Mouse (Mus musculus) midbrain, embryonic 11.5 days (tissue): Measurements from ENCODE around the gene Nrbf2. TPM values are rescaled to one million over a fixed set of nuclear protein-coding genes. Genes with fewer than 3 reads are reported as not detected.

Source experiments
- ATAC-seq: fragments of 200-750 bp; cut with Nextera tagmentation; 2 replicates; pipeline ENCODE4 v1.8.0; 2017; ENCODE audit warnings: moderate TSS enrichment, moderate library complexity; ENCODE audit not compliant: low FRiP score
- DNase-seq: peaks from one replicate; pipeline ENCODE4 v3.0.0; 2015; ENCODE audit warnings: low spot score; ENCODE audit errors: missing footprints
- H3K27ac ChIP-seq: fragments of 300-500 bp; sonication (generic); 2 replicates; pipeline ENCODE4 v1.5.1; 2014; ENCODE audit warnings: low read depth, low read length
- H3K27me3 ChIP-seq: fragments of 300-500 bp; sonication (generic); 2 replicates; pipeline ENCODE4 v1.6.1; 2014; ENCODE audit warnings: mild to moderate bottlenecking, low read length, moderate library complexity, mixed read lengths; ENCODE audit not compliant: control insufficient read depth, insufficient read depth
- H3K36me3 ChIP-seq: fragments of 300-500 bp; sonication (generic); 2 replicates; pipeline ENCODE4 v1.6.1; 2014; ENCODE audit warnings: mild to moderate bottlenecking, low read length, moderate library complexity, mixed read lengths; ENCODE audit not compliant: control insufficient read depth, insufficient read depth
- H3K4me1 ChIP-seq: fragments of 300-500 bp; sonication (generic); 2 replicates; pipeline ENCODE4 v1.6.1; 2014; ENCODE audit warnings: low read length; ENCODE audit not compliant: control insufficient read depth, insufficient read depth
- H3K4me2 ChIP-seq: fragments of 300-500 bp; sonication (generic); 2 replicates; pipeline ENCODE4 v1.6.1; 2014; ENCODE audit warnings: mild to moderate bottlenecking, moderate library complexity
- H3K4me3 ChIP-seq: fragments of 300-500 bp; sonication (generic); 2 replicates; pipeline ENCODE4 v1.5.1; 2014; ENCODE audit warnings: low read depth, low read length
- H3K9ac ChIP-seq: fragments of 300-500 bp; sonication (generic); 2 replicates; pipeline ENCODE4 v1.6.1; 2014; ENCODE audit warnings: low read length
- H3K9me3 ChIP-seq: fragments of 300-500 bp; sonication (generic); 2 replicates; pipeline ENCODE4 v1.6.1; 2016; ENCODE audit warnings: low read length; ENCODE audit not compliant: control insufficient read depth
- WGBS: fragments of 180-500 bp; shearing (Covaris S2); extraction: QIAGEN DNeasy Blood & Tissue Kit; methylation state at CpG from one replicate; pipeline ENCODE4 v1.1.7; 2014; 5-methylcytosine and 5-hydroxymethylcytosine counted together
- polyA plus RNA-seq: library from polyadenylated mRNA; unstranded; fragments of >200 nt; fragmentation: Nextera tagmentation; extraction: Ambion mirVana; gene quantifications from 2 replicates; pipeline ENCODE4 v1.2.1, GENCODE M21; 2014

Nrbf2 gene
- polyA plus RNA-seq, 1 experiment from 2014 or later: 43.6 TPM

DNA sequence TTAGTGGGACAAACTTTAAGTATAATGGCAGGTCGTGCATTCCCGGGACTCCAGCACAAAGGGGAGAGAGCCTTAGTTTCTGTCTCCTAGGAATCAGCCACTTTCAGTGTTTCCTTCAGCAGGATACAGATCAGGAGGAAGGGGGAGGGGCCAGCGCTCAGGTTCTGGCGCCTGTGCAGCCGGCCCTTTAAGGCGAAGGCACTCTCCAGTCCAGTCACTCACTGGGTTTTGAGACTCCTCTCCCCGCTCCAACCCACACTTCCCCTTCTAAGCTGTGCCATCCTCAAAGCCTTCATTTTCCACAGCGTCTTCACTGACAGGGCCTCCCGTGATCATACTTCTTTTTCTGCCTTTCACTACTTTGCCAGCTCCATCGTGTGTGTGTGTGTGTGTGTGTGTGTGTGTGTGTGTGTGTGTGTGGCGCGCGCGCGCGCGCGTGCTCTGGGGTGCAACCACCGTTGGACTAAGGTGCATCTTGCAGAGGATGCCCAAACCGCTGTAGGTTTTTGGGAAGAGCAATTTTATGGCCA is 32.9 kb upstream of the Nrbf2 start:
- Histone ChIP-seq H3K27me3 (peaks cover 2% of the 10 kb centered on the region; the same call in 1 of the 2 replicates), H3K36me3 (no peaks in the 10 kb centered on the region), H3K4me3 (peak overlapping the region; percentile 13; the same call in 1 of the 2 replicates), H3K4me1 (no peaks in the 10 kb centered on the region; the same call in 1 of the 2 replicates), H3K9me3 (no peaks in the 10 kb centered on the region), H3K4me2 (peak overlapping the region; percentile 46), H3K27ac (no peak overlapping the region), H3K9ac (no peak overlapping the region)
- ATAC-seq: peak; percentile 44
- WGBS: 1% methylated on average over 20 of the region's 20 CpGs
- DNase-seq: peak; percentile 91

DNA sequence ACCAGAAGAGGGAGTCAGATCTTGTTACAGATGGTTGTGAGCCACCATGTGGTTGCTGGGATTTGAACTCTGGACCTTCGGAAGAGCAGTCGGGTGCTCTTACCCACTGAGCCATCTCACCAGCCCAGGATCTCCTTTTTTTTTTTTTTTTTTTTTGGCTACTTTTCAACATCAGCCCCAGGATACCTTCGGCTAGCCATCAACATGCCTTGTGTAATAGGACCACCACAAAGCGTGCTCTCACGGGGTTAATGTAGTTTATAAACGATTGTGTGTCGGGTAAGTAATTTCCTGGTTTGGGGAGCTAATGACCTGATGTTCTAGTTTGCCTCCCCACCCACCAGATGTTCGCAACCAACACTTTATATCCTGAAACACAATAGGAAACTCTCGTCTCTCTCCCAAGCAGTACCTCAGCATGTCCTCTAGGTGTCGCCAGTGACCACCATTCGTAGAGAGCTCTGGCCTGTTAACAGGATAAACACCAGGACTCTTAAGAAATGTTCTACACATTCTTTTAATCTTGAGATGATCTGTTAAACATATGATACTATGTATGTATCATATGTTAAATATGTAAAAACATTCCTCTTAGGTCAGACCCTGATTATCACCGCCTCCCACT is 29.8 kb upstream of the Nrbf2 start:
- no peaks in the 10 kb centered on the region for H3K9me3 ChIP-seq
- H3K27ac ChIP-seq: no peak overlapping the region
- ATAC-seq (peak; percentile 43; the same call in 1 of the 2 replicates), DNase-seq (peak; percentile 96)
- peaks cover 2% of the 10 kb centered on the region; the same call in 1 of the 2 replicates for H3K27me3 ChIP-seq
- H3K9ac ChIP-seq: no peak overlapping the region
- no peak overlapping the region for H3K4me2 ChIP-seq
- no peaks in the 10 kb centered on the region for H3K36me3 ChIP-seq
- 21% methylated on average over 12 of the region's 12 CpGs for WGBS
- no peak overlapping the region for H3K4me3 ChIP-seq
- no peaks in the 10 kb centered on the region; the same call in 1 of the 2 replicates for H3K4me1 ChIP-seq

DNA sequence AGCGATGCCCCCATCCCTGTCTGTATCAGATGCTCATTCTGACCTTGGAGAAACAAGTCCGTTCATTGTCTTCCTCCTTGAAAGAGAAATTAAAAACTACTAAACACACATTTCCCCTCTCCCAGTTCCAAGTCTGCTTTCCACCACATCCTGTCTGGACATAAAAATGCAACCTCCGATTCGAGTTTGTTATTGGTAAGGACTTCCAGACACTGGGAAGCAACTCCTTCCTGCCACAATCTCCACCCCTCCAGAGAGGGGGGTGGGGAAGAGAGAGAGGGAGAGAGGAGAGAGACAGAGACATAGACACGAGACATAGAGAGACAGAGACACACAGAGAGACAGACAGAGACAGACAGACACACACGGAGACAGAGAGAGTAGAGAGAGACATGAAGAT is 27.4 kb upstream of the Nrbf2 start:
- ATAC-seq: no peak
- Histone ChIP-seq H3K4me1 (no peaks in the 10 kb centered on the region), H3K4me2 (no peak overlapping the region), H3K27me3 (no peaks in the 10 kb centered on the region), H3K27ac (no peak overlapping the region), H3K4me3 (no peak overlapping the region), H3K9me3 (no peaks in the 10 kb centered on the region), H3K9ac (no peak overlapping the region), H3K36me3 (no peaks in the 10 kb centered on the region)
- peak; percentile 19 for DNase-seq
- WGBS: 81% methylated on average over 6 of the region's 6 CpGs

DNA sequence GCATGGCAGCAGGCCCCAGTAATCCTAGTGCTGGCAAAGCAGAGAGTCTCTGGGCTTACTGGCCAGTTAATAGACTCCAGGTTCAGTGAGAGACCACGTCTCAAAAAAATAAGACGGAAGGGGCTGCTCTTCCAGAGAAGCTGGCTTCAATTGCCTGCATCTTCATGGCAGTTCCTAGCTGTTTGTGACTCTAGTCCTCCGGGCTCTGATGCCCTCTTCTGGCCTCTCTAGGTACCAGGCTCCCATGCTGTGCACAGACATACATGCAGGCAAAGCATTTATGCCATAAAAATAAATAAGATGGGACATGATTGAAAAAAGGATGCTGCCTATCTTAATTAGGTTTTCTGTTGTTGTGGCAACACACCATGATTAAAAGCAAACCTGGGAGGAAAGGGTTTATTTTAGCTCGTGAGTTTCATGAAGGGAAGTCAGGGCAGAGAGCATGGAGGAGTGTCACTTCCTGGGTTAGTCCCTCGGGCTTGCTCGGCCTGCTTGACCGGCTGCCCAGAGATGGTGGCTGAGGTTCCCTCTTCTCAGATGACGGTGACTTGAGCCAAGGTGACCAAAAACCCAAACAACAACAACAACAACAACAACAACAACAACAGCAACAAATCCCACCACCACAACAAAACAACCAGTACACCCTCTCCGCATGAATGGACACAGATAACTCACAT is 26.3 kb upstream of the Nrbf2 start:
- ATAC-seq (peak; percentile 60; the same call in 1 of the 2 replicates), DNase-seq (peak; percentile 91)
- 36% methylated on average over 9 of the region's 9 CpGs for WGBS

DNA sequence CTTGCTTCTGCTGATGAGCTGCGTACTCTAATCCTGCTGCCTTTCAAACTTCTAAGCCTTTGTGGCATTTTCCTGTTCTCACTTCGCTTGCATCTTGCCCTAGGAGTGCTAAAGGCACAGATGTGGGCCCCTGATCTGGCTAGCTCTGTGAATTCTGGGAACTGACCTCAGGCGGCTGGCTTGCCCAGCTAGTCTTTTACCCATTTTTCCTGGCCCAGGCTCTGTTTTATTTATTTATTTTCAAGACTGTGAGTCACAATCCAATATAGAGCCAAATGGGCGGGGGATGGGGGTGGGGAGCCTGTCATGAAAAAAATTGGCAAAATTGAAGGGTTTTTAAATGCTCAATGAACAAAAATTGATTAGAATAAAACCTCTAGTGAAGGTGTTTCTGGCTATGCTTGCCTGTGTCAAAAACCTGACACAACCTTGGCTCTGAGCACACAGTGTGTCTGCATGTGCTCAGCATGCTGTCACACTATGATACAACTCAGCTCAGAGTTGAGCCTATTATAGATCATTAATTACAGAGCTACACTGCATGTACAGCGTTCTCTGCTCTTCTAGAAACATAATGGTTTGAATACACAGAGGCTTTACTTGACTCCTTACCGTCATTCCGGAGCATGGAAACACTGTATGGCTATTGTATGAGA is 24.5 kb upstream of the Nrbf2 start:
- ATAC-seq (no peak), DNase-seq (no peak)
- 80% methylated on average over 7 of the region's 7 CpGs for WGBS
- Histone ChIP-seq H3K4me2 (no peak overlapping the region), H3K27ac (no peak overlapping the region), H3K4me1 (no peaks in the 10 kb centered on the region), H3K9me3 (no peaks in the 10 kb centered on the region), H3K27me3 (no peaks in the 10 kb centered on the region), H3K9ac (no peak overlapping the region), H3K36me3 (no peaks in the 10 kb centered on the region), H3K4me3 (no peak overlapping the region)

More for the DNA sequence above, 26.3 kb upstream of the Nrbf2 start:
- Histone ChIP-seq H3K4me1 (no peaks in the 10 kb centered on the region), H3K27ac (no peak overlapping the region), H3K9ac (no peak overlapping the region), H3K4me3 (no peak overlapping the region), H3K4me2 (no peak overlapping the region), H3K36me3 (no peaks in the 10 kb centered on the region), H3K27me3 (no peaks in the 10 kb centered on the region), H3K9me3 (no peaks in the 10 kb centered on the region)

DNA sequence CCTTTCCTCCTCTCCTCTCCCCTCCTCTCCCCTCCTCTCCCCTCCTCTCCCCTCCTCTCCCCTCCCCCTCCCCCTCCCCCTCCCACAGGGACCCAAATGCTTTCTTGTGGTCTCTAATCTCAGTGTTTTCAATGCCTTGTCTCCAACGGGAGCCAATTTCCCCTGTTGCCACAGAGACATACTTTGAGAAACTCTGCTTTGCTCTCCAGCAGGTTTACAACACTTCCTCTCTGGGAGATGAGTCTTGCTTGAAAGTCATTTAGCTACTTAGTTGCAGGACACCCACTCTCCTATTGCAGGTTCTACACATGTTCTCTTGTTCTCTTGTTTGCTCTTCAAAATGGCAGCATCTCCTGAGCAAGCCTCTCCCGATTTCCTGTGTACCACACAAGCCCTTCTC is 17.2 kb upstream of the Nrbf2 start:
- no peaks in the 10 kb centered on the region for H3K4me1 ChIP-seq
- H3K9me3 ChIP-seq: no peaks in the 10 kb centered on the region
- H3K27ac ChIP-seq: no peak overlapping the region
- H3K27me3 ChIP-seq: no peaks in the 10 kb centered on the region
- H3K4me3 ChIP-seq: no peak overlapping the region
- H3K9ac ChIP-seq: no peak overlapping the region
- H3K36me3 ChIP-seq: no peaks in the 10 kb centered on the region
- H3K4me2 ChIP-seq: no peak overlapping the region
- peak; percentile 82 for DNase-seq
- 51% methylated on average over 2 of the region's 2 CpGs for WGBS
- ATAC-seq: no peak

DNA sequence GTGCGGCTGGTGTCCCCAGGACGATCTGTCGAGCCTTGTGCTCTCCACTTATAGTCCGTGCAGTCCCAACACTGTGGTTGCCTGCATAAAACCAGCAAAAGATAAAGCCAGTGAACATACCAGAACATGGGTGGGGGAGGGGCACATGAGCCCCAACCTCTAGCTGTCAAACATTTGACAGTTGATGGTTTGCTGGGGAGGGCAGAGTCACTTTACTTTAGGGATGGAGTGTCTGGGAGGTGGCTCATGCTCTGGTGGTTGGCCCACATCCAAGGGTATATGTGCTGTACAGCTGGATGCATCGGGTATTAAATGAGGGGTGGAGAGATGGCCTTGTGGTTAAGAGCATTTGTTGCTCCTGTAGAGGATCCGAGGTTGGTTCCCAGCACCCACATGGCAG is 15.9 kb upstream of the Nrbf2 start:
- WGBS: 95% methylated on average over 6 of the region's 6 CpGs
- peak; percentile 39 for DNase-seq

DNA sequence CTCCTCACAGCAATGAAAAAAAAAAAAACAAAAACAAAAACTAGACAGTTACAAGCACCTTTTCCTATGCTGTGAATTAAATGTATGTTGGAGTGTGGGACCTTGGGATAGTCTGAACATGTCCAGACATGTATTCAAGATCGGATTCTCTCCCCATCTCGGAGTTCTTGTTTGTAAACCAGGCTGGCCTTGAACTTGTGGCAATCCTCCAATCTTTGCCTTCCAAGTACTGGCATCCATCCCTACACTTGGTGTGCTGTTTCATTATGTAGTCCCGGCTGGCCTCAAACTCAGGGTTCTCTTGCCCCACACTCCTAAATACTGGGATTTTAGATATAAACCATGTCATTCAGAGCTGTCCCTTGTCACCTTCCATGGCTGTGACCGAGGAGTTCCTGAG is 14.2 kb upstream of the Nrbf2 start:
- Histone ChIP-seq H3K27me3 (no peaks in the 10 kb centered on the region), H3K4me2 (no peak overlapping the region), H3K4me1 (no peaks in the 10 kb centered on the region), H3K36me3 (no peaks in the 10 kb centered on the region), H3K4me3 (no peak overlapping the region), H3K9ac (no peak overlapping the region), H3K9me3 (no peaks in the 10 kb centered on the region), H3K27ac (no peak overlapping the region)
- WGBS: 85% methylated on average over 4 of the region's 4 CpGs
- DNase-seq (no peak), ATAC-seq (no peak)

More for the DNA sequence above, 15.9 kb upstream of the Nrbf2 start:
- ATAC-seq: no peak
- Histone ChIP-seq H3K9me3 (no peaks in the 10 kb centered on the region), H3K4me3 (no peak overlapping the region), H3K27ac (no peak overlapping the region), H3K36me3 (no peaks in the 10 kb centered on the region), H3K9ac (no peak overlapping the region), H3K4me2 (no peak overlapping the region), H3K4me1 (no peaks in the 10 kb centered on the region), H3K27me3 (no peaks in the 10 kb centered on the region)

DNA sequence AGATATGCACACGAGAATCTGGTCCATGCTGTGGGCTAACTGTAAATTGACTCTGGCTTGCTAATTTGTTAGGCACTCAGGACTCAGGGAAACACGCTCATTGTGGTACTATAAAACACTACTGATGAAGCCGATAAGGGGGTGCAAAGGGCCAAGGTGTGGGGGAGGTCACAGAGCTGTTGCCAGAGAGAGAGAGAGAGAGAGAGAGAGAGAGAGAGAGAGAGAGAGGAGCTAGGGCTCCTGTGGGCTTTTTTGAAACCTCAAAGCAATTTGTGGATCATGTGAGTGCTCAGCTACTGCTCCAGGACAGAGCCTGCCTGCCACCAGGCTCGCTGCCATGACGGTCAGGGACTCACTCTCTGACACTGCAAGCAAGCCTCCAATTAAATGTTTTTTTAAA is 13.8 kb upstream of the Nrbf2 start:
- H3K9me3 ChIP-seq: no peaks in the 10 kb centered on the region
- WGBS: 81% methylated on average over 5 of the region's 5 CpGs
- ATAC-seq: no peak

More for the DNA sequence above, 13.8 kb upstream of the Nrbf2 start:
- no peaks in the 10 kb centered on the region for H3K4me1 ChIP-seq
- no peak overlapping the region for H3K4me3 ChIP-seq
- no peaks in the 10 kb centered on the region for H3K27me3 ChIP-seq
- no peak overlapping the region for H3K9ac ChIP-seq
- H3K27ac ChIP-seq: no peak overlapping the region
- no peak overlapping the region for H3K4me2 ChIP-seq
- no peaks in the 10 kb centered on the region for H3K36me3 ChIP-seq
- DNase-seq: no peak
